ENCODE assay signal across 15 mouse cellular contexts in genomic region chr10:68219327-68219726, GRCm38 (mm10). TPM values are rescaled to one million over a fixed set of nuclear protein-coding genes. Genes with fewer than 3 reads are reported as not detected.
DNase-seq lines count a peak whose midpoint lies in the region; ATAC-seq and TF ChIP-seq lines count a peak whose summit lies in the region.
"Had no signal": no experiment of that assay in that cellular context is flagged by ENCODE, and none has a peak within 500 bp of the region (broad histone marks: within the 10 kb centered on the region; RNA-seq: fewer than 3 reads in every experiment).

No protein-coding gene starts in this region.

- 46% methylated on average over 9 of the region's 9 CpGs for WGBS in kidney, adult 2 months
- WGBS in lung, embryonic 16.5 days = 27% methylated on average over 9 of the region's 9 CpGs

- H3K36me3 ChIP-seq in kidney, adult 2 months (ENCODE audit: control insufficient read depth, insufficient read depth, low read length) = no peaks in the 10 kb centered on the region; the same call in 1 of the 2 replicates
- peaks cover 29% of the 10 kb centered on the region for H3K36me3 ChIP-seq in lung, embryonic 16.5 days (ENCODE audit: control insufficient read depth, insufficient read depth, low read length)

- no peak for TF ChIP-seq POLR2A in kidney, adult 2 months (IDR thresholded peaks at IDR 0.05; ENCODE audit: low read depth, low read length)

- peaks cover 17% of the 10 kb centered on the region; the same call in 1 of the 2 replicates for H3K4me1 ChIP-seq in kidney, adult 2 months (ENCODE audit: control insufficient read depth, insufficient read depth, low read length)
- H3K4me1 ChIP-seq in lung, embryonic 16.5 days (replicated peaks; ENCODE audit: control insufficient read depth, insufficient read depth, low read length) = peaks cover 5% of the 10 kb centered on the region
- H3K4me1 ChIP-seq: forebrain, embryonic 15.5 days; neural tube, embryonic 12.5 days had no signal

- H3K27me3 ChIP-seq in kidney, adult 2 months (replicated peaks; ENCODE audit: control insufficient read depth, insufficient read depth, low read length) = no peaks in the 10 kb centered on the region
- no peaks in the 10 kb centered on the region for H3K27me3 ChIP-seq in lung, embryonic 16.5 days (ENCODE audit: control insufficient read depth, insufficient read depth, low read depth, low read length)
- H3K27me3 ChIP-seq: forebrain, embryonic 15.5 days; neural tube, embryonic 12.5 days had no signal

- peak; percentile 12; the same call in 1 of the 2 replicates for ATAC-seq in lung, embryonic 16.5 days (ENCODE audit: low read depth)
- ATAC-seq: forebrain, embryonic 15.5 days; midbrain, embryonic 16.5 days had no signal

- DNase-seq in gastrocnemius, adult 2 months = no peak
- no peak for DNase-seq in gastrocnemius, postnatal 14 days
- no peak for DNase-seq in kidney, adult 2 months
- no peak for DNase-seq in kidney, postnatal 10 days
- no peak for DNase-seq in lung, postnatal 14 days
- no peak for DNase-seq in layer of hippocampus, adult 11-12 months (ENCODE audit: low spot score)
- DNase-seq in urinary bladder, adult 18-20 months (ENCODE audit: low spot score in 2 of 2) = no peak
- DNase-seq: adrenal gland, postnatal 10 days; cerebellum, postnatal 36 days; retina, postnatal 1 day; thymus, adult 2 months had no signal

- peaks cover 7% of the 10 kb centered on the region for H3K9me3 ChIP-seq in lung, embryonic 16.5 days (ENCODE audit: control insufficient read depth, low read length)

- 0 out of 2 replicates have a peak overlapping the region, but pooled peaks have one; percentile 20 for H3K27ac ChIP-seq in gastrocnemius, adult 2 months
- H3K27ac ChIP-seq in kidney, adult 2 months (ENCODE audit: insufficient read depth, low read depth, low read length) = peak overlapping the region; percentile 65
- H3K27ac ChIP-seq in lung, embryonic 16.5 days (ENCODE audit: low read length) = no peak overlapping the region
- H3K27ac ChIP-seq: forebrain, embryonic 15.5 days; neural tube, embryonic 12.5 days had no signal

- H3K4me2 ChIP-seq in lung, embryonic 16.5 days (ENCODE audit: low read depth, low read length) = no peak overlapping the region
- H3K4me2 ChIP-seq: forebrain, embryonic 15.5 days; neural tube, embryonic 12.5 days had no signal

- H3K4me3 ChIP-seq in gastrocnemius, adult 2 months = no peak overlapping the region
- H3K4me3 ChIP-seq in kidney, adult 2 months (ENCODE audit: insufficient read depth, low read depth, low read length) = no peak overlapping the region
- H3K4me3 ChIP-seq in lung, embryonic 16.5 days (ENCODE audit: low read length) = no peak overlapping the region
- H3K4me3 ChIP-seq: forebrain, embryonic 15.5 days; neural tube, embryonic 12.5 days had no signal

- no peak overlapping the region for H3K9ac ChIP-seq in lung, embryonic 16.5 days (ENCODE audit: low read length)
- H3K9ac ChIP-seq: forebrain, embryonic 15.5 days; neural tube, embryonic 12.5 days had no signal

- intact Hi-C loops in gastrocnemius, adult 2 months (cut with DNase I) = no loop called here
- intact Hi-C loops in gastrocnemius, postnatal 14 days (cut with DNase I; ENCODE audit: low total_unique reads) = no loop called here

- TF ChIP-seq CTCF in gastrocnemius, adult 2 months (IDR thresholded peaks at IDR 0.05) = no peak
- TF ChIP-seq CTCF in kidney, adult 2 months (conservative IDR thresholded peaks at IDR 0.05; ENCODE audit: insufficient read depth, insufficient read length, low read depth, low read length) = no peak

RNA-seq across cellular contexts. Expression of gene Arid5b, which starts 59.2 kb away (rescaled TPM):
- total RNA-seq in gastrocnemius, adult 2 months (2021) = 10 to 100 TPM in 1 of 2 experiments, 1 to 10 TPM in 1; 8.3 to 16.9 TPM
- total RNA-seq in gastrocnemius, postnatal 14 days (2021) = 10 to 100 TPM; 16.9 to 21.5 TPM
- 7.7 and 8.6 TPM in 2 replicates for polyA plus RNA-seq in kidney, adult 2 months (2012; rRNA removed)
- 41.8 and 42.7 TPM in 2 replicates for polyA plus RNA-seq in lung, embryonic 16.5 days (2015; fragmentation: Nextera tagmentation; extraction: Ambion mirVana)
